Mouse (Mus musculus) B cell, adult 2 months (primary cell): ENCODE data around the gene Heatr5a.

Experiments used
- DNase-seq, 2 experiments: peaks; one replicate each; pipeline ENCODE4 v3.0.0; 2022

The Heatr5a gene

GRCm38 (mm10) chr12:51843576-51844520 is 127.3 kb downstream of the Heatr5a start:
- DNase-seq: no peak

DNA sequence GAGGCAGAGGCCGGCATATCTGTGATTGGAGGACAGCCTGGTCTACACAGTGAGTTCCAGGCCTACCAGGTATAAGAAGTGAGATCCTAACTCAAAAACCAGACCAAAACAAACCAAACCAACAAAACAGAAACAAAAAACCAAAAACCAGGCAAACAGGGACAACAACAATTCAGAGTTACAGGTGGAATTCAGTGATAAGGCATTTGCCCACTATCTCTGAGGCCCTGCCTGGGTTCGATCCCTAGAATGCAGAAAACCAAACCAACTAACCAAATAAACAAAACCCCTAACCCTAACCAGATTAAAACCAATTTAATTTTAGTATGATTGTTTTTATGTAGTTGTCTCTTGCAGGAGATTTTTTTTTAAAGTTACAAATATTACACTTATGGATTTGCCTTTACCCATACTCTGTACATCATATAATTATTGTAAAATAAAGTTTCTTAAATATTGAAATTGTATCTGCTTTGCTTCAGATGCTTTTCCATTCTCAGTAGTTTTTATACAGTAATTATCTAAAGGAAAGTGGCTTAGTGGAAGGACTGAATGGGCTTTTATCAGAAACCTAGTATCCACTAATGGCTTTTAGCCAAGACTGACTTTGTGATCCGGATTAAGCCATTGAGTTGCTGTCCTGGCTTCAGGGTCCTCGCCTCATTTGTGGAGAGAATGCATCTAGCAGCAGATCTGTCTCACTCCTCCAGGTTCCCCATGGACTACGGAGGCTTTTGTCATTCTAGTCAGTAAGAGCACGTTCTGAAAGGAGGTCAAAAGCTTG is 128.8 kb downstream of the Heatr5a start:
- DNase-seq: no peak

GRCm38 (mm10) chr12:51839856-51840255 is 131.3 kb downstream of the Heatr5a start:
- no peak for DNase-seq

- DNase-seq: no peak
Observed at GRCm38 (mm10) chr12:51835219-51835618, 135.9 kb downstream of the Heatr5a start.

GRCm38 (mm10) chr12:51831931-51832330 is 139.2 kb downstream of the Heatr5a start:
- DNase-seq: no peak

GRCm38 (mm10) chr12:51831296-51831695 is 139.8 kb downstream of the Heatr5a start:
- DNase-seq: no peak

- no peak for DNase-seq
Observed at GRCm38 (mm10) chr12:51830671-51831070, 140.4 kb downstream of the Heatr5a start.

DNA sequence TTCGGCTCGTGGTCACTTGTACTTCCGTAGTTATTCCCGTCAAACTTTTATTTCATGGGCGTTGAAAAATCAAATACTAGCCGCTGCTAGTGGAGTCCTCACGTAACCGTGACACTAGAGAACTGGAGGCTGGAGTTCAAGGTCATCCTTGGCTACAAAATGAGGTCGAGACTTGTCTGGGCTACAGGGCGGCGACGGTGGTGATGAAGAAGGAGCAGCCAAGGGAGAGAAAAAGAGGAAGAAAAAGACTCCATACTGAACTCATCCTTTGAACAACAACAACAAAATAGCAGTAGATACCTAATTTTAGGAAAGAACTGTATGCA is 141.1 kb downstream of the Heatr5a start:
- DNase-seq: peak in 1 of 2 experiments; percentile 38

DNA sequence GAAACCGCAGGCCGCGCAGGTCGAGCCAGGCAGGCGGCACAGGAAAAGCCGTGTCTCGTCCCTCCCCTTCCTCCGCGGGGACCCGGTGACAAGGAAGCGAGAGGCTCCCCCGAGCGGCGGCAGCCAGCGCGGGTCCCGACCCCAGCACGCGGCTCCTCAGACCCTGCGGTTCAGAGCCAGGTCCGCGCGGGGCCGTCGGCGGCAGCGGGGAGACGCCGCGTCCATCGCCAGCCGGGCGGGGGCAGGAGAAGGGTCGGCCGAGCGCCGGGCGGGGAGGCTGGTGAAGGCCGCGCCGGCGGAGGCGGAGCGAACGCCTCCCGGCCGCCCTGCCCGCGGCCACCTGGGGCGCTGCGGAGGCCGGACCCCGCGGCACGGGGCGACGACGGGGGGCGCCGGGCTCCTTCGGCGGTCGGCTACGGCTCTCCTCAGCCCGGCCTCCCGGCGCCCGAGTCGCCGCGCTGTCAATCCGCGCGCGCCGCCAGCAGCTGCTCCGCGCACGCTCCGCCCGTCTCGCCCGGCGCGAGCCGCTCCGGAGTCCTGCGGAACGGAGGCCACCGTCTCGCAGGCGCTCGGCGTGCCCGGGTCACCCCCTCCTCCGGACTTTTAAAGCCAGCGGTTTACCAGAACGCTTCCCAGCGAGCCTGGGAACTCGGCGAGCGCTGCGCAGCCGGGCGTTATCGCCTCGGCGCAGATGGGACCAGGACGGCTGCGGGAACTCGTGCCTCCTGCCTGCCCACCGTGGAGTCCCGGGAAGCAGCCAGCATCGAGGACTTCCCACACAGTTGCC is 141.6 kb downstream of the Heatr5a start, which contains the start of gene Hectd1:
Gene Hectd1 (minus strand): TSS at position 247 of the 787 bp plus-strand sequence.
- peak; percentile 85 to 89 for DNase-seq

DNA sequence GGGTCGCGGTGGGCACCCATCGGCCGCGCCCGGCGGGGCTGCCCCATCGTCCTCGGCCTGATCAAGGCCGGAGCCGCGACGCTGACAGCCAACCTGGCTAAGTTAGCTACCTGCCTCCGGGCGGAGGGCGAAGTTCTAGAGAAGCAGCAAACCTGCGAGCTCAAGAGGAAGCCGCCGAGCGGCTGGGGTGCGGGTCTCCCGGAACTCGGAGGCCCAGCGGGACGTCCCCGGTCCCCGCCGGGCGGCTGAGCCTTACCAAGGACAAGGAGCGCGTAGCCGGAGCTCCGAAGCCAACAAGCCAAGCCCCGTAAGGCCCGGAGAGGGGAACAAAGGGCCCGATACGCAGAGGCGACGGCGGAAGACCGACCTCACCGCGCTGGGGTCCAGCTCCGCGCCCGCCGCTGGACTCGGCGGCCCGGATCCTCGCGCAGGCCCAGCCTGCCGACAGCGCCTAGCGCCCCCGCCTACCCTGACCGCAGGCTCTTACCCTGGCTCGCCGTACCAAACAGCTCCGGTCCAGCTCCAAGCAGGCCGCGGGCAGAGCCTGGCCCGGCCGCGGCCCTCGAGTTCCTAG is 142.3 kb downstream of the Heatr5a start:
- DNase-seq: peak; percentile 77 to 80

- DNase-seq: no peak
Observed at GRCm38 (mm10) chr12:51827958-51828650, 143.0 kb downstream of the Heatr5a start.
